Mouse (Mus musculus) ES-E14 (cell line): ENCODE measurements around the gene Ren1. TPM values are rescaled to one million over a fixed set of nuclear protein-coding genes. Genes with fewer than 3 reads are reported as not detected.
A peak's percentile ranks its signal among the peaks of the same experiment; 100 is the strongest.

Experiments
- DNase-seq: peaks from one replicate; pipeline ENCODE4 v3.0.0-alpha.2; 2013; ENCODE audit warnings: low read depth, low spot score
- H3K27ac ChIP-seq: 2 replicates; pipeline ENCODE4 v1.5.1; 2012; ENCODE audit warnings: low read depth, mild to moderate bottlenecking, low read length, moderate library complexity, mixed read lengths; ENCODE audit not compliant: poor library complexity, insufficient read depth, severe bottlenecking
- H3K36me3 ChIP-seq: 2 replicates; pipeline ENCODE4 v1.6.1; 2012; ENCODE audit warnings: mild to moderate bottlenecking, low read length, moderate library complexity, mixed read lengths; ENCODE audit not compliant: control insufficient read depth, poor library complexity, insufficient read depth, severe bottlenecking
- H3K4me1 ChIP-seq, 2 experiments: fragments of 150-350 bp in 1 of 2; sonication (generic) in 1 of 2; 2 replicates each; pipeline ENCODE4 v1.6.1; 2012; ENCODE audit warnings: low read length in 2 of 2, mild to moderate bottlenecking in 1 of 2, mixed read lengths in 1 of 2; ENCODE audit not compliant: control insufficient read depth in 2 of 2, insufficient read depth in 2 of 2, poor library complexity in 1 of 2
- H3K4me3 ChIP-seq, 2 experiments: fragments of 150-350 bp in 1 of 2; sonication (generic) in 1 of 2; 2 replicates each; pipeline ENCODE4 v1.5.1; 2012; ENCODE audit warnings: low read length in 2 of 2, low read depth in 1 of 2, mild to moderate bottlenecking in 1 of 2, mixed read lengths in 1 of 2; ENCODE audit not compliant: insufficient read depth in 1 of 2, poor library complexity in 1 of 2, severe bottlenecking in 1 of 2
- H3K9ac ChIP-seq: 2 replicates; pipeline ENCODE4 v1.6.1; 2012; ENCODE audit warnings: low read depth, mild to moderate bottlenecking, low read length, mixed read lengths; ENCODE audit not compliant: poor library complexity, insufficient read depth, severe bottlenecking
- H3K9me3 ChIP-seq: fragments of 150-350 bp; sonication (generic); 2 replicates; pipeline ENCODE4 v1.6.1; 2012; ENCODE audit warnings: low read depth, mild to moderate bottlenecking, low read length; ENCODE audit not compliant: control insufficient read depth, insufficient read depth
- CHD2 ChIP-seq: IDR thresholded peaks from 2 replicates; pipeline ENCODE4 v1.6.1; 2014; ENCODE audit warnings: mild to moderate bottlenecking, low read depth, low read length, inconsistent platforms
- HCFC1 ChIP-seq: IDR thresholded peaks from 2 replicates; pipeline ENCODE4 v1.6.1; 2012; ENCODE audit warnings: low read length, inconsistent platforms, borderline replicate concordance; ENCODE audit not compliant: insufficient read depth
- MAFK ChIP-seq: IDR thresholded peaks from 2 replicates; pipeline ENCODE4 v1.6.1; 2014; ENCODE audit warnings: mild to moderate bottlenecking, low read depth, low read length, inconsistent platforms; ENCODE audit not compliant: insufficient read depth
- ZC3H11A ChIP-seq: IDR thresholded peaks from 2 replicates; pipeline ENCODE4 v1.6.1; 2012; ENCODE audit warnings: low read depth, mild to moderate bottlenecking, inconsistent platforms, low read length, borderline replicate concordance
- ZNF384 ChIP-seq: IDR thresholded peaks from 2 replicates; pipeline ENCODE4 v1.6.1; 2012; ENCODE audit warnings: low read depth, low read length, inconsistent platforms
- in situ Hi-C, 2 experiments: fragments of 600-800 bp; cut with MboI; formaldehyde crosslinking; loops; one replicate each; pipeline ENCODE4 v1.15.1; 2025; ENCODE audit warnings: low sequenced_read_pairs in 2 of 2, inconsistent platforms in 1 of 2; ENCODE audit not compliant: unreplicated experiment in 2 of 2
- total RNA-seq: library from RNA; depleted of rRNA; stranded (reverse); fragments of 300-350 nt; gene quantifications from 2 replicates; pipeline ENCODE4 v1.2.3, GENCODE M21; 2012

Ren1 gene
- total RNA-seq, 1 experiment, result 0.67 TPM

DNA sequence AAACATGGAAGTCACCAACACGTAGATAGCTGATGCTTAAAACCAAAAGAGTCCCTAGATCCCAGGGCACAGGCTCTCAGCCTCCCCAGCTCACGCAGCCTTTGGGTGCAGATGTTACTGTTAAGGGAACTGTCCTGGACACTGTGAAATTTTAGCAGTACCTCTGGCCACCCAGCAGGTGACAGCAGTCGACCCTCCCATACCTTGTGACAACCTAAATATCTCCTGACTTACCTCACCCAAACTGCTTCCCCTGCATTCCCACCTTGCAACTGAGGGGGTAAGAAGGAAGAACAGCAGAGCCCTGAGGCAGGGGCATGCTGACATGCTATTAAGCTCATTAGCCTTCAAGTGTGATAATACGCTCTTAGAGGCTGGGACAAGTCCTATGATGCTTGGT is 39.1 kb upstream of the Ren1 start:
- Histone ChIP-seq H3K4me3 (no peak overlapping the region), H3K4me1 (peaks cover 0 to 18% of the 10 kb centered on the region in 2 experiments; a peak in 2 of 4 replicates), H3K27ac (no peak overlapping the region), H3K36me3 (no peaks in the 10 kb centered on the region), H3K9ac (no peak overlapping the region), H3K9me3 (no peaks in the 10 kb centered on the region)
- no peak for DNase-seq
- TF ChIP-seq MAFK, result no peak
- no peak for TF ChIP-seq CHD2
- TF ChIP-seq ZC3H11A, result no peak; the same call in 1 of the 2 replicates
- no peak for TF ChIP-seq ZNF384
- TF ChIP-seq HCFC1, result no peak
- in situ Hi-C loops, result no loop called here

DNA sequence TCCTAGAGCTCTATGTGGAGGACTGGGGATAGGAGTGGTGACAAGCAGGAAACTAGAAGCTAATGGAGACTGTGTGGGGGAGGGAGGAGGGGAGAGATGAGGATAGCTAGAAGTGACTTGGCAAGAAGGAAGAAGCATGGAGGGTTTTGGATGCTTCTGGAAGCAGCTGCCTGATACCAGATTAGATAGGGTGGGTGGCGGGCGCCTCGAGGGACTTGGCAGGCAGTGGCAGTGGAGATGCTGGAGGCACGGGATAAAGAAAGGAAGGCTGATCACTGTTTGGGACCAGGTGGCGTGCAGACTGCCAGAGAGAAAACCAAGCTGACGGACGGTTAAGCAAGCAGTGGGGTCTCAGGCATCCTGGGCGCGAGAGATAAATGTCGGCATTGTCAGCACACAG is 38.4 kb upstream of the Ren1 start:
- H3K9me3 ChIP-seq, result no peaks in the 10 kb centered on the region
- H3K36me3 ChIP-seq, result no peaks in the 10 kb centered on the region
- no peak for DNase-seq
- TF ChIP-seq MAFK, result no peak
- no peak for TF ChIP-seq CHD2
- TF ChIP-seq ZNF384, result no peak
- TF ChIP-seq ZC3H11A, result no peak
- no peak for TF ChIP-seq HCFC1
- 0 out of 4 replicates have a peak overlapping the region, but pooled peaks of 1 of the 2 experiments have one; percentile 1 for H3K4me3 ChIP-seq
- peaks cover 0 to 18% of the 10 kb centered on the region in 2 experiments; a peak in 2 of 4 replicates for H3K4me1 ChIP-seq
- no peak overlapping the region for H3K27ac ChIP-seq
- H3K9ac ChIP-seq, result no peak overlapping the region
- in situ Hi-C loops, result no loop called here

DNA sequence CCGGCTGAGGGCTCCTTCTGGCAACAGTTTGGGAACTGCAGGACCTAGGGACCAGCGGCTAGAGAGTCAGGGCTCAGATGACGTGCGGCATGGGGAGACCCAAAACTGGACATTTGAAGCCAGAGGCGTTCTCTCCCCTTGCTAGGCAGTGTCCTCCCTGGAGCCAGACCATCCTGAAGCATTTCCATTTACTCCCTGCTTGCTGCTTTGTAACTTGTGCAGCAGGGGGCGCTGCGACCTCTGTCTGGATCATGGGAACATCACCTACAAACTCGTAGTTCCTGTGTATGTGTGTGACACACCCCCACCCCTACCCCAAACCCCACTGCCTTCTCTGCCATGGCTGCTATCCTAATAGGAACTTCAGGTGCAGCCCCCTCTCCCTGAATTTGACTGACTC is 35.9 kb upstream of the Ren1 start:
- Histone ChIP-seq H3K9ac (no peak overlapping the region), H3K36me3 (no peaks in the 10 kb centered on the region), H3K4me1 (peaks cover 0 to 18% of the 10 kb centered on the region in 2 experiments; a peak in 2 of 4 replicates), H3K4me3 (no peak overlapping the region), H3K27ac (no peak overlapping the region), H3K9me3 (no peaks in the 10 kb centered on the region)
- in situ Hi-C loops, result no loop called here
- TF ChIP-seq ZC3H11A, result peak; percentile 62; the same call in 1 of the 2 replicates
- TF ChIP-seq CHD2, result no peak
- peak; percentile 58 for DNase-seq

DNA sequence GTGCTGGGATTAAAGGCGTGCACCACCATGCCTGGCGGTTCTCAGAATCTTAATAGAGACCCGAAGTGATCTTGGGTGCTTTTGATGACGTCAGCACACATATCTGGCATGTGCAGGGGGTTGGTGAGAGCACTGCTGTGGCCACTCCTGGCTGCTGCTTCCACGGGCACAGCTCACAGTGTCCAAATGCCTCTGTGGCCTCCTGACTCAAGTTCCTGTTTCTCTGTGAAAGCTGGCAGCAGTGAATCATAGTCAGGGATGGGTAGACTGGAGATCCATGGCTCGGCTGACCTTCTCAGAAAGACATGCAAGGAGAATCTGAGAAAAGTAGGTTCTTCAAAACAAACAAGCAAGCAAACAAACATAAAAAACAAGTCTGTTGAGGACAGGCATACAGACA is 34.5 kb upstream of the Ren1 start:
- in situ Hi-C loops, result loop anchor here in 1 of 2 experiments (5.0 kb wide), 1 partner anchor 37 kb away; the partner anchor contains the start of gene Ren1
- no peaks in the 10 kb centered on the region for H3K9me3 ChIP-seq
- no peak overlapping the region for H3K4me3 ChIP-seq
- H3K4me1 ChIP-seq, result peaks cover 0 to 7% of the 10 kb centered on the region in 2 experiments; a peak in 1 of 4 replicates
- TF ChIP-seq CHD2, result no peak
- no peak for TF ChIP-seq ZC3H11A
- no peak for TF ChIP-seq ZNF384
- H3K36me3 ChIP-seq, result no peaks in the 10 kb centered on the region
- H3K27ac ChIP-seq, result no peak overlapping the region
- no peak overlapping the region for H3K9ac ChIP-seq
- no peak for DNase-seq

DNA sequence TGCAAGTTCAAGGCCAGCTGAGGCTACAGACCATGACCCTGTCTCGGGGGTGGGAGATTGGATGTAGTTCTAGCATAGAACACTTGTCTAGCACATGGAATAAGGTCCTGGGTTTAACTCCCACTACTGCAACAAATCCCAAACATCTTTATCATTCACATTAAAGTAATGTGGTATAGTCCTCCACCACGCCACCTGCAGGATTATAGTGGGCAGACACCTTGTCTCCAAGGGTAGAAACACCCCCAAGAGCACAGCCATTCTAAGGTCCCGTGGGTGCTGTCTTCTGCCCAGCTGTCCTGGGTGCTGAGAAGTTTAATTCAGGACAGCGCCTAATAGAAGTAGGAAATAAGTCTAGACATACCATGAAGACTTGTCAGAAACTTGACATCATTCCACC is 33.7 kb upstream of the Ren1 start:
- in situ Hi-C loops, result loop anchor here in 1 of 2 experiments (5.0 kb wide), 1 partner anchor 36 kb away; the partner anchor contains the start of gene Ren1
- no peak for TF ChIP-seq CHD2
- no peak for TF ChIP-seq HCFC1
- no peak for TF ChIP-seq MAFK
- TF ChIP-seq ZNF384, result no peak
- TF ChIP-seq ZC3H11A, result no peak
- Histone ChIP-seq H3K9me3 (no peaks in the 10 kb centered on the region), H3K36me3 (no peaks in the 10 kb centered on the region), H3K4me1 (peaks cover 0 to 7% of the 10 kb centered on the region in 2 experiments; a peak in 1 of 4 replicates), H3K4me3 (no peak overlapping the region), H3K27ac (no peak overlapping the region), H3K9ac (no peak overlapping the region)
- no peak for DNase-seq
